Mouse (Mus musculus) kidney, postnatal 0 days (tissue): Measurements from ENCODE around the gene Mef2a. TPM values are rescaled to one million over a fixed set of nuclear protein-coding genes. Genes with fewer than 3 reads are reported as not detected.

Experiments used
- ATAC-seq: fragments of 200-750 bp; cut with Nextera tagmentation; replicated peaks from 2 replicates; pipeline ENCODE4 v1.8.0; 2017; ENCODE audit warnings: low read depth, moderate number of reproducible peaks, moderate TSS enrichment, moderate library complexity; ENCODE audit not compliant: low FRiP score
- DNase-seq: peaks from one replicate; pipeline ENCODE4 v3.0.0-alpha.2; 2016; ENCODE audit warnings: low spot score
- H3K27ac ChIP-seq: fragments of 300-500 bp; sonication (generic); 2 replicates; pipeline ENCODE4 v1.5.1; 2014; ENCODE audit warnings: mild to moderate bottlenecking
- H3K27me3 ChIP-seq: fragments of 300-500 bp; sonication (generic); 2 replicates; pipeline ENCODE4 v1.6.1; 2014; ENCODE audit warnings: low read length, mixed read lengths; ENCODE audit not compliant: insufficient read depth
- H3K36me3 ChIP-seq: fragments of 300-500 bp; sonication (generic); 2 replicates; pipeline ENCODE4 v1.6.1; 2014; ENCODE audit warnings: low read length, mixed read lengths; ENCODE audit not compliant: insufficient read depth
- H3K4me1 ChIP-seq: fragments of 300-500 bp; sonication (generic); replicated peaks from 2 replicates; pipeline ENCODE4 v1.6.1; 2014; ENCODE audit warnings: antibody characterized with exemption, low read length, mixed read lengths; ENCODE audit not compliant: insufficient read depth
- H3K4me2 ChIP-seq: fragments of 300-500 bp; sonication (generic); 2 replicates; pipeline ENCODE4 v1.6.1; 2014; ENCODE audit warnings: mild to moderate bottlenecking, low read length, moderate library complexity, mixed read lengths
- H3K4me3 ChIP-seq: fragments of 300-500 bp; sonication (generic); replicated peaks from 2 replicates; pipeline ENCODE4 v1.5.1; 2014; ENCODE audit warnings: low read depth, low read length
- H3K9ac ChIP-seq: fragments of 300-500 bp; sonication (generic); 2 replicates; pipeline ENCODE4 v1.6.1; 2014; ENCODE audit warnings: low read depth, low read length
- H3K9me3 ChIP-seq: fragments of 300-500 bp; sonication (generic); replicated peaks from 2 replicates; pipeline ENCODE4 v1.6.1; 2016; ENCODE audit warnings: low read length, inconsistent platforms, mixed read lengths
- CTCF ChIP-seq: IDR thresholded peaks from 2 replicates; pipeline ENCODE4 v1.5.1; 2016; ENCODE audit warnings: antibody characterized with exemption, low read depth, mild to moderate bottlenecking, moderate library complexity
- WGBS: fragments of 180-500 bp; shearing (Covaris S2); extraction: QIAGEN DNeasy Blood & Tissue Kit; methylation state at CpG from one replicate; pipeline ENCODE4 v1.1.7; 2014; 5-methylcytosine and 5-hydroxymethylcytosine counted together
- polyA plus RNA-seq: library from polyadenylated mRNA; unstranded; fragments of >200 nt; fragmentation: Nextera tagmentation; extraction: Ambion mirVana; gene quantifications from 2 replicates; pipeline ENCODE4 v1.2.1, GENCODE M21; 2015

Mef2a gene
- polyA plus RNA-seq, 1 experiment from 2014 or later: 33.3 TPM

- ATAC-seq (no peak), DNase-seq (no peak)
- Histone ChIP-seq H3K9ac (no peak overlapping the region), H3K4me3 (no peak overlapping the region), H3K9me3 (no peaks in the 10 kb centered on the region), H3K27me3 (no peaks in the 10 kb centered on the region), H3K4me1 (no peaks in the 10 kb centered on the region), H3K36me3 (no peaks in the 10 kb centered on the region), H3K27ac (no peak overlapping the region), H3K4me2 (no peak overlapping the region)
- no peak for TF ChIP-seq CTCF
- WGBS: 75% methylated on average over 10 of the region's 10 CpGs
Measured at GRCm38 (mm10) chr7:67412686-67413085, 40.0 kb upstream of the Mef2a start.

DNA sequence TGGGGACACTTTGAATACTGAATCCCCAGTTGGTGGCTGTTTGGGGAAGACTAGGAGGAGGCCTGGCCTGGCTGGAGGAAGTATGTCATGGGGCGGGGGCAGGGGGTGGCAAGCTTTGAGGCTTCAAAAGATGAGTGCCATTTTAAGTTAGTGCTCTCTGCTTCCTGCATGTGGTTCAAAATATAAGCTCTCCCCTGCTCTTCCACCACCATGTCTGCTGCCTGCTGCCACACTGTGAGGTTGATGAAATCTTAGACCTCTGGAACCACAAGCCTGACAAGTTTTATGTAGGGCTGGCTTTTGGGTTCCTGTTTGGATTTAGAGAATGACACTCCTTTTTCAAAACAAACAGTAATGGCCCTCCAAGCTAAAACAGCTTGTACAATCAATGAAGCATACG lies 34.4 kb upstream of the Mef2a start:
- no peak for ATAC-seq
- no peak overlapping the region for H3K9ac ChIP-seq
- WGBS: 63% methylated on average over 2 of the region's 2 CpGs

DNA sequence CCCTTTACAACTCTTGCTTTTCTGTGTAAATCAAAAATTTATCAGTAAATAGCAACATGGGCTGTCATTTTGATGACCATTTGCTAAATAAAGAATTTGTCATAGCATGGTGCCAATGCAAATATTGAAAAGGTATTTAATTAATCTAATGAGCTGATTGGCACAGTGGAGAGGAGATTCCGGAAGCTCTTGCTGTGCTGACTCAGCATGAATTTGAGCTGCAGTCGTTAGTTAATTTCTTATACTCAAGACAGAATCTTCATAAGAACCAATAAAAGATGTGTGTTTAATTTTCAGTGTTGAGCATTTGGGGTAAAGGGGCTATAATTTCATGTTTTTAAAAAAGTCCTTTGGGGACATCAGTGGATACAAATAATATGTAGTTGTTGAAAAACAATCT lies 31.5 kb upstream of the Mef2a start:
- H3K9me3 ChIP-seq: no peaks in the 10 kb centered on the region; the same call in 1 of the 2 replicates
- H3K9ac ChIP-seq: no peak overlapping the region
- H3K4me2 ChIP-seq: no peak overlapping the region
- DNase-seq (no peak), ATAC-seq (no peak)
- WGBS: 83% methylated on average over 2 of the region's 2 CpGs
- no peak overlapping the region for H3K4me3 ChIP-seq
- no peak overlapping the region for H3K27ac ChIP-seq
- TF ChIP-seq CTCF: no peak
- H3K4me1 ChIP-seq: no peaks in the 10 kb centered on the region
- H3K36me3 ChIP-seq: no peaks in the 10 kb centered on the region
- H3K27me3 ChIP-seq: no peaks in the 10 kb centered on the region

More for the DNA sequence above, 34.4 kb upstream of the Mef2a start:
- no peaks in the 10 kb centered on the region for H3K27me3 ChIP-seq
- H3K36me3 ChIP-seq: no peaks in the 10 kb centered on the region
- no peak for DNase-seq
- H3K27ac ChIP-seq: no peak overlapping the region
- no peak overlapping the region for H3K4me3 ChIP-seq
- H3K9me3 ChIP-seq: no peaks in the 10 kb centered on the region; the same call in 1 of the 2 replicates
- no peak overlapping the region for H3K4me2 ChIP-seq
- TF ChIP-seq CTCF: no peak
- H3K4me1 ChIP-seq: no peaks in the 10 kb centered on the region

- Histone ChIP-seq H3K4me2 (no peak overlapping the region), H3K4me3 (no peak overlapping the region), H3K9ac (no peak overlapping the region), H3K27me3 (no peaks in the 10 kb centered on the region), H3K4me1 (no peaks in the 10 kb centered on the region), H3K36me3 (no peaks in the 10 kb centered on the region), H3K9me3 (no peaks in the 10 kb centered on the region; the same call in 1 of the 2 replicates), H3K27ac (no peak overlapping the region)
- TF ChIP-seq CTCF: no peak
- no peak for ATAC-seq
- 57% methylated on average over 7 of the region's 7 CpGs for WGBS
- no peak for DNase-seq
Measured at GRCm38 (mm10) chr7:67402353-67402752, 29.7 kb upstream of the Mef2a start.

DNA sequence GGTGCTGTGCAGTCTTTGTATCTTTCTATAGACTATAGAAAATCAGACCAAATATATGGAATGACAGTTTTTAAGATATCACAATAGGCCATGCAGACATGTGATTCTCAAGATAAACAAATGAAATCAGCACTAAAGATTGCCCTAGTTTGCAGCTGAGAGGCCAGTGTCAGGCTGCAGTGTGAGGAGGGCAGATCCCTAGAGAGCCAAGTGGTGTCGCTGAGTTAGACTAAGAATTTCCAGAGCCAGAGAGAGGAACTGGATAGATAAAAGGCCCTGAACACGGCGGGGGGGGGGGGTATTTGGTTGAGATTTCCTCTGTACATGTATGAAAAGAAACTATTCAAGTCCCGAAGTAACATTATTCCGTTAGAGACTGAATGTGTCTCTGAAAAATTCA lies 28.7 kb upstream of the Mef2a start:
- no peaks in the 10 kb centered on the region for H3K36me3 ChIP-seq
- no peaks in the 10 kb centered on the region; the same call in 1 of the 2 replicates for H3K9me3 ChIP-seq
- H3K4me2 ChIP-seq: no peak overlapping the region
- ATAC-seq (no peak), DNase-seq (no peak)
- H3K4me1 ChIP-seq: no peaks in the 10 kb centered on the region
- no peak for TF ChIP-seq CTCF
- no peak overlapping the region for H3K9ac ChIP-seq
- 60% methylated on average over 5 of the region's 5 CpGs for WGBS
- no peak overlapping the region for H3K4me3 ChIP-seq
- H3K27ac ChIP-seq: no peak overlapping the region
- no peaks in the 10 kb centered on the region for H3K27me3 ChIP-seq

DNA sequence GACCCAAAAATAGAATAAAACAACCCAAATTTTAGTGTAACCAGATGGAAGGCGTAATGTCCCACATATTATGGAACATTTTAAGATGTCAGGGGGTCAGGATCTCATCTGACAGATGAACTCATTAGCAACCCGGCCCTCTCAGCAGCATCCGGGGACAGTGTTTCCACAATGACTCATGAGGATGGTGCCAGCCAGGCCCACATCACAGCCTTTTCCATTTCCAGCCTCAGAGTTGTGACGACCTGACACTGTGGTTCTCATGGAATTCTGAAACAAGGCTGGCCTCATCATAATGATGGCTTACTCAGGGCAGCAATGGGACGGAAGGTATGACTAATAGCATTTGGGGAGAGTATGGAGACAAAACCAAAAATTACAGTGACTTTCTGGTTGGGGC lies 18.1 kb upstream of the Mef2a start:
- WGBS: 68% methylated on average over 5 of the region's 5 CpGs
- TF ChIP-seq CTCF: no peak
- Histone ChIP-seq H3K4me3 (no peak overlapping the region), H3K4me2 (no peak overlapping the region), H3K4me1 (no peaks in the 10 kb centered on the region), H3K36me3 (no peaks in the 10 kb centered on the region), H3K27me3 (no peaks in the 10 kb centered on the region), H3K9ac (no peak overlapping the region), H3K27ac (no peak overlapping the region), H3K9me3 (no peaks in the 10 kb centered on the region)
- no peak for ATAC-seq
- DNase-seq: no peak

DNA sequence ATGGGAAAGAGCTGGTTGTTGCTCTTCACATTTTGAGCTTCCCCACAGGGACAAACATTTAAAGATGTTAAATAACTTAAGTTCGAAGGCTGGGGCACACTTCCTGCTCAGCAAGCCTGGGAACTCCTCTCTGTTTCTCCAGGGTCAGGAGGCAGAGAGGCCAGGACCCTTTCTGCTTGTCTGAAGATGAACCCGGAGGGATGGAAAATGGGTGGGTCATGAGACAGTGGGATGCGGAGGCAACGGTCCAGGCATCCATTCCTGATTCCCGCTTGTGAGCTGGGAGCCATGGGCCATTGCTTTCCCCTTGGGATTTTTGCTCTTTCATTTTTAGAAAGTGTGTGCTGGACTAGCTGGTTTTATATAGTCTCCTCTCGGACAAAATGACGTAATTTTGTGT lies 17.4 kb upstream of the Mef2a start:
- H3K27me3 ChIP-seq: no peaks in the 10 kb centered on the region
- H3K9me3 ChIP-seq: no peaks in the 10 kb centered on the region
- TF ChIP-seq CTCF: no peak
- H3K36me3 ChIP-seq: no peaks in the 10 kb centered on the region
- no peak overlapping the region for H3K27ac ChIP-seq
- WGBS: 59% methylated on average over 7 of the region's 7 CpGs
- DNase-seq: no peak
- ATAC-seq: no peak
- H3K9ac ChIP-seq: no peak overlapping the region
- no peak overlapping the region for H3K4me2 ChIP-seq
- H3K4me3 ChIP-seq: no peak overlapping the region
- no peaks in the 10 kb centered on the region for H3K4me1 ChIP-seq
